Mouse (Mus musculus) heart, embryonic 12.5 days (tissue): Measurements from ENCODE around the gene Ksr2. TPM values are rescaled to one million over a fixed set of nuclear protein-coding genes. Genes with fewer than 3 reads are reported as not detected.
A peak's percentile ranks its signal among the peaks of the same experiment; 100 is the strongest.
"Not testable (repeated sequence)": the region's sequence is repeated elsewhere in the genome, so short reads cannot be mapped to it uniquely, and the experiment has no call there.

Experiments
- ATAC-seq: fragments of 200-750 bp; cut with Nextera tagmentation; 2 replicates; pipeline ENCODE4 v1.8.0; 2017; ENCODE audit warnings: moderate TSS enrichment, moderate library complexity; ENCODE audit not compliant: insufficient number of reproducible peaks, low FRiP score
- H3K27ac ChIP-seq: fragments of 300-500 bp; sonication (generic); 2 replicates; pipeline ENCODE4 v1.5.1; 2016; ENCODE audit warnings: mild to moderate bottlenecking, moderate library complexity; ENCODE audit not compliant: poor library complexity, severe bottlenecking
- H3K27me3 ChIP-seq: fragments of 300-500 bp; sonication (generic); replicated peaks from 2 replicates; pipeline ENCODE4 v1.6.1; 2016; ENCODE audit warnings: mild to moderate bottlenecking, moderate library complexity
- H3K36me3 ChIP-seq: fragments of 300-500 bp; sonication (generic); 2 replicates; pipeline ENCODE4 v1.6.1; 2016; ENCODE audit warnings: mild to moderate bottlenecking, moderate library complexity
- H3K4me1 ChIP-seq: fragments of 300-500 bp; sonication (generic); replicated peaks from 2 replicates; pipeline ENCODE4 v1.6.1; 2016; ENCODE audit warnings: mild to moderate bottlenecking
- H3K4me2 ChIP-seq: fragments of 300-500 bp; sonication (generic); 2 replicates; pipeline ENCODE4 v1.6.1; 2016; ENCODE audit warnings: mild to moderate bottlenecking, moderate library complexity
- H3K4me3 ChIP-seq: fragments of 300-500 bp; sonication (generic); 2 replicates; pipeline ENCODE4 v1.5.1; 2016; ENCODE audit warnings: mild to moderate bottlenecking
- H3K9ac ChIP-seq: fragments of 300-500 bp; sonication (generic); 2 replicates; pipeline ENCODE4 v1.6.1; 2016; ENCODE audit warnings: mild to moderate bottlenecking, moderate library complexity
- H3K9me3 ChIP-seq: fragments of 300-500 bp; sonication (generic); replicated peaks from 2 replicates; pipeline ENCODE4 v1.6.1; 2016; ENCODE audit warnings: mild to moderate bottlenecking, moderate library complexity
- WGBS: fragments of 180-500 bp; shearing (Covaris S2); methylation state at CpG from one replicate; pipeline ENCODE4 v1.1.7; 2016; 5-methylcytosine and 5-hydroxymethylcytosine counted together
- polyA plus RNA-seq: library from polyadenylated mRNA; unstranded; fragments of >200 nt; fragmentation: Nextera tagmentation; extraction: Ambion mirVana; gene quantifications from 2 replicates; pipeline ENCODE4 v1.2.1, GENCODE M21; 2016

The Ksr2 gene
- 0.15 and 0.17 TPM in 2 replicates for polyA plus RNA-seq

DNA sequence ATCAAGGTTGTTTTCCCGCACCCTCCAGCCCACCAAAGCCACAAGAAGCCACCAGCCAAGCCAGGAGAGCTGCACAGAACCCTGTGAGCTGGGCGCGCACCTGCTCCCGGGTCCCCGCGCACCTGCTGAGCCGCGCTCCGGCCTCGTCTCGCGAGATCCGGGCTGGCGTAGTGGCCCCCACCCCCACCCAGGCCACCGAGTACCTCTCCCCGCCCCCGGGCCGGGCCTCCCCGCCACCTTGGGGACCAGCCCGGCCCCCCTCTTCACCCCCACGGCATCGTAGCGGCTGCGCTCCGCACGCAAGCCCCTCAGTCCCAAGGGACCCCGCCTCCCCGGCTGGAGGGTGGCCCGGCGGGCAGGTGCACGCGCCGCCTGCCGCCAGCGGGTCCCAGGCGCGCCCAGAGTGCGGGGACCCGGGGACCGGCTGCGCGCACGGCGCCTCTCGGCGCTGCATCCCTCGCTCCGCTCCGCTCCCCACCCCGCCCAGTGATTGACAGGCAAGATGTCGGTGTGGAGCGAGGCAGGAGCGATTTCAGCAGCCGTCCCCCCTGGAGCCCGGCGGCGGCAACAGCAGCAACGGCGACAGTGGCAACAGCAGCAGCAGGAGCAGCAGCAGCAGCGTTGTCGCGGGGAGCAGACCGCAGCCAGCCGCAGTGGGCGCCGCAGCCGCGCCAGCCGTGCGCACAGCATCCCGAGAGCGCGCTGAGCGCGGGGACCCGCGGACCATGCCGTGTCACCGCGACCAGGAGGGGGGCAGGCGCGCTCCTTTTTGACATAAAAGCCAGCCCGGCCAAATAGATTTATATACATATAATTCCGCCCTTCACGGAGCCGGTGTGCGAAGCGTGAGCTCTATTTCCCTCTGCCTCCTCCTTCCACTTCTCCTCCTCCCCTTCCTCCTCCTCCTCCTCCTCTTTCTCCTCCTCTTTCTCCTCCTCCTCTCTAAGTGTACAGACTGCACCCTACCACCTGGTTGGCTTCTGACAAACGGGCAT lies at the start of gene Ksr2:
Gene Ksr2, plus strand, starts transcription at position 494 of the 995 bp plus-strand sequence.
- Histone ChIP-seq H3K9me3 (no peaks in the 10 kb centered on the region), H3K36me3 (no peaks in the 10 kb centered on the region), H3K4me1 (0 out of 2 replicates have a peak, but pooled peaks cover 6% of the 10 kb centered on the region), H3K27ac (no peak within 1 kb of the TSS), H3K9ac (peak within 1 kb of the TSS; percentile 65), H3K4me2 (peak within 1 kb of the TSS; percentile 97), H3K4me3 (peak within 1 kb of the TSS; percentile 80), H3K27me3 (peaks cover 90% of the 10 kb centered on the region)
- under 1% methylated on average over 89 of the region's 89 CpGs for WGBS
- ATAC-seq, result peak; percentile 31; the same call in 1 of the 2 replicates

DNA sequence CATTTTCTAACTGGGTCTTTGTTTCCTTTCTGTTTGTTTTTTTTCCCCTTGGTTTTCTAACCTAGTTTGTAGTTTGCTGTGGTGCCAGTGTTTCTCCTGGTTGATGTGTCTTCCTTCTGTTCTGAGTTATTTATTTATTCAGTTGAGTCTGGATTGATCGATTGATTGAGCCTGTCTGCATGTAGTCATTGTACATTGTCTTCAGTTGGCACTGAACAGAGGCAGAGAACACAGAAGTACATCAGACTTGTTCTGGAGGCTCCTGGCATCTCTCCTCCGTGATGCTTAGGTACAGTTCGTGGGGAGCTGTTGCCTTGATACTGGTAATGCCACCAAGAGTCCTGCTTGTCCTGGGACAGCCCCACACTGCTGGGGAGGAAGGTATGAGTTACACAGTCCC lies 49.0 kb upstream of the Ksr2 start:
- no peak overlapping the region for H3K4me3 ChIP-seq
- ATAC-seq, result no peak
- no peak overlapping the region for H3K4me2 ChIP-seq
- peaks cover 63% of the 10 kb centered on the region for H3K36me3 ChIP-seq
- no peaks in the 10 kb centered on the region for H3K9me3 ChIP-seq
- no peaks in the 10 kb centered on the region for H3K27me3 ChIP-seq
- no peak overlapping the region for H3K9ac ChIP-seq
- H3K4me1 ChIP-seq, result peaks cover 47% of the 10 kb centered on the region
- H3K27ac ChIP-seq, result no peak overlapping the region
- 74% methylated on average over 3 of the region's 3 CpGs for WGBS

DNA sequence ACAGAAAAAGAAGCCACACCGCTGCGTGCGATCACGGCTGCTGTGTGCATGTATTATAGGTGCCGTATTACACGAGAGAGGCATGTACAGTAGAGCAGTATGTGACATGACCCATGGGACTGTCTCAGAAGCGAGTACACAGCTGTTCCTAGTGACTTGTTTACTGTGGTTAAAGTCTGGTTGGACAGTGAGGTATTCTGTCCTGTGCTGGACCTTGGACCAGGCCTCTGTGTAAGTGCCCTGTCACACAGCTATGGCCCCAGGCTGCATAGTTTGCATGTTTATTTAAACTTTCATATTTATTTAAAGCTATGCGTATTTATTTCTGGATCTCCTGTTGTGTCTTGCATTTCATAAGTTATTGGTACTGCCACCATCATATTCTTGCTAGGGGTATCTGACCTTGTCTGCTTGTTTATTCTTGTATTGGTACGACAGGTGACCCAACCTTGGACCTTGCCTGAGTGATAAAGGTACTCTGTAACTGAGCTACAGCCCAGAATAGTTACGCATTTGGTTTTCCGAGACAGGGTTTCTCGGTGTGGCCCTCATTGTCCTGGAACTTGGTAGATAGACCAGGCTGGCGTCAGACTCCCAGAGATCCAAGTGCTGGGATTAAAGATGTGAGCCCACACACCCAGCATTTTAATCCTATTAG lies 47.8 kb upstream of the Ksr2 start:
- Histone ChIP-seq H3K36me3 (peaks cover 75% of the 10 kb centered on the region), H3K9me3 (no peaks in the 10 kb centered on the region), H3K27me3 (no peaks in the 10 kb centered on the region), H3K4me1 (peaks cover 35% of the 10 kb centered on the region), H3K4me2 (no peak overlapping the region), H3K27ac (no peak overlapping the region), H3K4me3 (no peak overlapping the region), H3K9ac (no peak overlapping the region)
- WGBS, result 88% methylated on average over 13 of the region's 13 CpGs
- ATAC-seq, result no peak

DNA sequence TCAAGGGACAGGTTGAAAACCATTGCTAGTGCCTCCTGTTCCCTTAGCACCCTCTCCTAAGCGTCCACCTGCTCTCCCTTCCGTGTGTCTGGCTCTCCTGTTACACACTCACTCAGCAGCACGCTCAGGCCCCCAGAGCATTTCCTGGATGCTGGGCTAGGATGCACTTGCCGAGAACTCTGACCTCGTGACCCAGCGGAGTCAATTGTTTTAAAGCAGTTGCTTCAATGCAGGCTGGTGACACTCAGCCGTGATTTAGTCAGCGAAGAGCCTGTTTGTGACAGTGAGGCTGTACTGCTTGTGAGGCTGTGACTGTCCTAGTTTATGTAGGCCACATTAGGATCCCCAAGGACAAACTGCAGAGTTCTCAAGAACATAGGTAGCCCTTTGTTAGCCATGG lies 46.6 kb upstream of the Ksr2 start:
- no peak overlapping the region for H3K4me2 ChIP-seq
- H3K4me1 ChIP-seq, result peaks cover 24% of the 10 kb centered on the region
- H3K4me3 ChIP-seq, result no peak overlapping the region
- H3K9ac ChIP-seq, result no peak overlapping the region
- WGBS, result 58% methylated on average over 8 of the region's 8 CpGs
- peaks cover 87% of the 10 kb centered on the region for H3K36me3 ChIP-seq
- H3K9me3 ChIP-seq, result no peaks in the 10 kb centered on the region
- no peak for ATAC-seq
- H3K27ac ChIP-seq, result no peak overlapping the region
- no peaks in the 10 kb centered on the region for H3K27me3 ChIP-seq

DNA sequence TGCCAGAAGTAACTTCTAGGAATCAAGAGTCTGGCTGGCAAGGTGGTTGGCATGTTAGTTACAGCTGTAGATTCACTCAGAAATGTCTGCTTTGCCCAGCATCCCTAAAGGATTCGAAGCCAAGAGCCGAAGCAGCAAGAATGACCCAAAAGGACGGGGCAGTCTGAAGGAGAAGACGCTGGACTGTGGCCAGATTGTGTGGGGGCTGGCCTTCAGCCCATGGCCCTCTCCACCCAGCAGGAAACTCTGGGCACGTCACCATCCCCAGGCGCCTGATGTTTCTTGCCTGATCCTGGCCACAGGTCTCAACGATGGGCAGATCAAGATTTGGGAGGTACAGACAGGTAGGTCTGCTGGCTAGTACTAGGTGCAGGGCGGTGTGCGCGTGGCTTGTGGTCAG lies 43.2 kb upstream of the Ksr2 start:
- Histone ChIP-seq H3K9me3 (no peaks in the 10 kb centered on the region), H3K4me2 (no peak overlapping the region), H3K4me3 (no peak overlapping the region), H3K36me3 (peaks cover 99% of the 10 kb centered on the region), H3K27me3 (no peaks in the 10 kb centered on the region), H3K27ac (no peak overlapping the region), H3K9ac (no peak overlapping the region), H3K4me1 (no peaks in the 10 kb centered on the region; the same call in 1 of the 2 replicates)
- WGBS, result 85% methylated on average over 10 of the region's 10 CpGs
- ATAC-seq, result no peak

DNA sequence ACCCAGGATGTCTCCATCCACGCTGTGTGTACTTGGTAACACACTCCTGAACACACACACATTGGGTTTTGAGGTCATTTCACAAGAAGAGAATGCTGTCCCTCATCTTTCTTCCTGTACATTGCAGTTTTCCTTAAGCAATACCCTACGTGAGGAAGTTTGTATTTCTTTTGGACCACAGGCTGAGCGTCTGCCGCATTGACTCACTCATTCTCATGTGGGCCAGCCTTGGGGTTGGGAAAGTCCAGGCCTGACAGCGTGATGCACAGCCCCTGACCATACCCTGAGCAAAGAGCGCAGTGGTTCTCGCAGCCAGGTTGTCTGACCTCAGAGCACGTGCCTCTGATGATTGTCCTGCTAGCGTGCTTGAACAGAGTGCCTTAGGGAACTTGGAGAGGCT lies 40.4 kb upstream of the Ksr2 start:
- H3K4me3 ChIP-seq, result no peak overlapping the region
- no peaks in the 10 kb centered on the region for H3K4me1 ChIP-seq
- ATAC-seq, result no peak
- no peak overlapping the region for H3K9ac ChIP-seq
- H3K27ac ChIP-seq, result no peak overlapping the region
- no peaks in the 10 kb centered on the region for H3K27me3 ChIP-seq
- 90% methylated on average over 9 of the region's 9 CpGs for whole genome bisulfite sequencing
- H3K4me2 ChIP-seq, result no peak overlapping the region
- H3K9me3 ChIP-seq, result no peaks in the 10 kb centered on the region
- H3K36me3 ChIP-seq, result peaks cover 98% of the 10 kb centered on the region

DNA sequence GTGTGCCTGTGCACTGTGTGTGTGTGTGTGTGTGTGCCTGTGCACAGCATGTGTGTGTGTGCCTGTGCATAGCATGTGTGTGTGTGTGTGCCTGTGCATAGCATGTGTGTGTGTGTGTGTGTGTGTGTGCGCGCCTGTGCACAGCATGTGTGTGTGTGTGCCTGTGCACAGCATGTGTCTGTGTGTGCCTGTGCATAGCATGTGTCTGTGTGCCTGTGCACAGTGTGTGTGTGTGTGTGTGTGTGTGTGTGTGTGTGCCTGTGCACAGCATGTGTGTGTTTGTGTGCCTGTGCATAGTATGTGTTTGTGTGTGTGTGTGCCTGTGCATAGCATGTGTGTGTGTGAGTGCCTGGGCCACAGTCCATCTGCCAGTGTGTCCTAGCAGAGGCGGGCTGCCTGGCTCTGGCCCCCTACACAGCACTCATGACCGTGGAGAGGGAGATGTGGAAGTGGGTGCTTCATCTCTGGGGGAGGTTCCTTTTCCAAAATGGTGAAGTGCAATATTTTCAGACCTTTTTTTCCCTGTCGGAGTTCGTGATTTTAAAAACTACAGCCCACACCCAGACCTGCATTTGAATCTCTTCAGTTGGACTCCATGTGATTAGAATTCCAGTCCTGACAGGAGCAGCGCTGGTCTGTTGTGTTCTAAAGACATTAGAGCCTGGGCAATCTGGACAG lies 39.3 kb upstream of the Ksr2 start:
- Histone ChIP-seq H3K9me3 (no peaks in the 10 kb centered on the region), H3K4me1 (no peaks in the 10 kb centered on the region), H3K4me3 (no peak overlapping the region), H3K4me2 (no peak overlapping the region), H3K27me3 (no peaks in the 10 kb centered on the region), H3K36me3 (peaks cover 98% of the 10 kb centered on the region), H3K9ac (no peak overlapping the region), H3K27ac (no peak overlapping the region)
- no peak for ATAC-seq
- 87% methylated on average over 7 of the region's 7 CpGs for WGBS

DNA sequence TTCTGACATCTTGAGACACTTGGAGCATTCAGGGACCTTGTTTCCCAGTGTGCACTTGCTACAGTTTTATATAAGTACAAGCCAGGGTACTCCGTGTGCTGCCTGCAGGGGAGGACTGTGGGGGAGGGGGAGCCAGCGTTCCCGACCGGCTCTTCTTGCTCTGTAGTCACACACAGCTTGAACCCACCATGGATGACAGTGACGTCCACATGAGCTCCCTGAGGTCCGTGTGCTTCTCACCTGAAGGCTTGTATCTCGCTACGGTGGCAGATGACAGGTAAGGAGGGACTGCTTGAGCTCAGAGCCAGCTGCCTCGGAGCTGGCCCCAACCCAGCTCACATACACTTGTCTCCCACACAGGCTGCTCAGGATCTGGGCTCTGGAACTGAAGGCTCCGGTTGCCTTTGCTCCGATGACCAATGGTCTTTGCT lies 37.5 kb upstream of the Ksr2 start:
- H3K36me3 ChIP-seq, result peaks cover 97% of the 10 kb centered on the region
- WGBS, result 77% methylated on average over 11 of the region's 11 CpGs
- H3K27ac ChIP-seq, result no peak overlapping the region
- no peak for ATAC-seq
- H3K9ac ChIP-seq, result no peak overlapping the region
- H3K27me3 ChIP-seq, result no peaks in the 10 kb centered on the region
- peaks cover under 1% of the 10 kb centered on the region for H3K4me1 ChIP-seq
- no peak overlapping the region for H3K4me2 ChIP-seq
- no peak overlapping the region for H3K4me3 ChIP-seq
- H3K9me3 ChIP-seq, result no peaks in the 10 kb centered on the region

DNA sequence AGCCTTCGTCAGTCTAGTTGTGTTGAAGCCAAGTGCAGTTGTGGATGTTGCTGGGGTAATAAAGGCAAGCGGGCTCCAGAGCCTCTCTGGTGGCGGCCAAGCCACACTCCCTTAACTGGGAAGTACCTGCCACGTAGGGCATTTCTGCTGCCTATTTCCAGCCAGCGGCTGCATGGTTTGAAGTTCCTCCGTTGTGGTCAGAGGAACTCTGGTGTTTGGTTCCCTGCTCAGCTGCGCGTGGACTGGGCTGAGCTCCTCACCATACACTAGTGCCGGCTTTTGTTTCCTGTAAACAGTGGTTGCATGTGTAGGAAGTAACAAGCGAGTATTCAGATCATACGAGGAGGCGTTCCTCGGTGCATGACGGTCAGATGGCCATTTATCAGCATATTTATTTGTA lies 36.1 kb upstream of the Ksr2 start:
- peaks cover 97% of the 10 kb centered on the region for H3K36me3 ChIP-seq
- 91% methylated on average over 14 of the region's 14 CpGs for WGBS
- not testable (repeated sequence) for H3K27me3 ChIP-seq

DNA sequence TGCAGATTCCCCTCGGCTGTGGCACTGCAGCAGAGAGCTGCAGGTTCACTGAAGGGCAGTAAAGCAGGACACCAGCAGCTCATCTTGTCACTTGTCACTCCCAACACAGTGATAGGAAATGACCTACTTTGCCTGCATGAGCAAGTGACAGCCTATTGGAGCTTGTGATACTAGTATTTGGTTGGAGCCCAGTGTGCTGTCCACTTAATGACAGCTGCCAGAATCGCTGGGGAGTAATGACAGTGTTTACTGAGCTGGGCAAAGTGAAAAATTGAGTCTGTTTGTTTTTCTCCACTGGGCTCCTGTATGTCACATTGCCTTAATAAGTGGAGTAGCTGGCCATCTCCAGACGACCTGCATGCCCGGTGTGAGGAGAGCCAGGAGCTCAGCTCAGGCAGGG lies 33.6 kb upstream of the Ksr2 start:
- no peak overlapping the region for H3K9ac ChIP-seq
- H3K27me3 ChIP-seq, result no peaks in the 10 kb centered on the region
- H3K36me3 ChIP-seq, result peaks cover 97% of the 10 kb centered on the region
- no peak overlapping the region for H3K27ac ChIP-seq
- WGBS, result 63% methylated on average over 4 of the region's 4 CpGs
- no peak overlapping the region for H3K4me2 ChIP-seq
- ATAC-seq, result no peak
- H3K4me1 ChIP-seq, result peaks cover 20% of the 10 kb centered on the region
- no peak overlapping the region for H3K4me3 ChIP-seq
- no peaks in the 10 kb centered on the region for H3K9me3 ChIP-seq

More for the DNA sequence above, 36.1 kb upstream of the Ksr2 start:
- H3K9ac ChIP-seq, ATAC-seq, H3K9me3 ChIP-seq, H3K4me2 ChIP-seq, H3K4me3 ChIP-seq, H3K27ac ChIP-seq: not testable (repeated sequence)
- peaks cover 14% of the 10 kb centered on the region for H3K4me1 ChIP-seq

DNA sequence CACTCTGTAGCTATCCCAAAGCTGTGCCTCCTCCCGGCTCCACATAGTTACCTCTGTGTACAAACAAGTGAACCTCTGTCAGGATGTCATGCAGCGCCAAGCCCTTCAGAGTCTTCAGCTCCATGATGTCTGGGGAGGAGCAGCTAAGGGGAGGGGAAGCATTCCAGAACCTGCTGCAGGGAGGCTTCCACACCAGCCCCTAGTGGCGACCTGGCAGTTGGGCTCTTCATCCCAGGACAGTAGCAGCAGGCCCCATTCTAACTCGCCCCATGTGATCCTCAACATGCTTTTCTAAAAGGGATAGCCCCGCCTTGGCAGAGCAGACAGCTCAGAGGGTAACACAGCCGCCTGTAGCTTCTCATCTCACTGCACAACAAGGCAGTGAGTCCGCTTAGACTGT lies 32.0 kb upstream of the Ksr2 start:
- H3K36me3 ChIP-seq, result peaks cover 90% of the 10 kb centered on the region
- no peaks in the 10 kb centered on the region for H3K27me3 ChIP-seq
- peaks cover 20% of the 10 kb centered on the region for H3K4me1 ChIP-seq
- no peak overlapping the region for H3K4me2 ChIP-seq
- no peaks in the 10 kb centered on the region for H3K9me3 ChIP-seq
- no peak overlapping the region for H3K27ac ChIP-seq
- no peak overlapping the region for H3K4me3 ChIP-seq
- ATAC-seq, result no peak
- H3K9ac ChIP-seq, result peak overlapping the region; percentile 22; the same call in 1 of the 2 replicates
- 64% methylated on average over 7 of the region's 7 CpGs for WGBS
